In genomic region chr9:107593101-107593976, GRCm38 (mm10) we compare ENCODE assay signal across 10 mouse cellular contexts. TPM values are rescaled to one million over a fixed set of nuclear protein-coding genes. Genes with fewer than 3 reads are reported as not detected.
A peak's percentile ranks its signal among the peaks of the same experiment; 100 is the strongest.
DNase-seq lines count a peak whose midpoint lies in the region; ATAC-seq lines count a peak whose summit lies in the region.
"Had no signal": no experiment of that assay in that cellular context is flagged by ENCODE, and none has a peak within 500 bp of the region (broad histone marks: within the 10 kb centered on the region; RNA-seq: fewer than 3 reads in every experiment).

No protein-coding gene starts in this region.

- peaks cover 10% of the 10 kb centered on the region for H3K4me1 ChIP-seq in kidney, embryonic 15.5 days
- peaks cover 19% of the 10 kb centered on the region for H3K4me1 ChIP-seq in brown adipose tissue, adult 24 weeks (ENCODE audit: control insufficient read depth, insufficient read depth, insufficient read length, low read length)
- H3K4me1 ChIP-seq in heart, embryonic 16.5 days (ENCODE audit: control insufficient read depth, insufficient read depth, low read length): peaks cover 62% of the 10 kb centered on the region

- no peak overlapping the region for H3K9ac ChIP-seq in kidney, embryonic 15.5 days
- H3K9ac ChIP-seq in heart, embryonic 16.5 days (ENCODE audit: low read length): peak overlapping the region; percentile 50
- H3K9ac ChIP-seq: midbrain, embryonic 15.5 days had no signal

- WGBS in kidney, embryonic 15.5 days: 89% methylated on average over 11 of the region's 11 CpGs
- WGBS in heart, embryonic 16.5 days: 75% methylated on average over 11 of the region's 11 CpGs

- no peak for ATAC-seq in kidney, embryonic 15.5 days (replicated peaks; ENCODE audit: low FRiP score)
- 0 out of 2 replicates have a peak, but pooled peaks have one; percentile 24 for ATAC-seq in heart, embryonic 16.5 days (replicated peaks; ENCODE audit: extremely low read depth, insufficient read depth, low FRiP score)
- ATAC-seq: midbrain, embryonic 15.5 days had no signal

- DNase-seq in kidney, adult 8-10 months: peak; percentile 89
- peak; percentile 93 for DNase-seq in cerebellum, adult 9-10 months
- DNase-seq in thymus, postnatal 25 days: no peak
- no peak for DNase-seq in urinary bladder, postnatal 36 days (ENCODE audit: low spot score in 2 of 2)
- DNase-seq: right cerebral cortex, postnatal 25 days had no signal

- no peak overlapping the region for H3K4me3 ChIP-seq in kidney, embryonic 15.5 days (replicated peaks)
- no peak overlapping the region for H3K4me3 ChIP-seq in brown adipose tissue, adult 24 weeks (ENCODE audit: insufficient read depth, low read depth, low read length)
- H3K4me3 ChIP-seq in heart, embryonic 16.5 days (ENCODE audit: low read length): no peak overlapping the region
- H3K4me3 ChIP-seq: erythroblast, embryonic 14.5 days; midbrain, embryonic 15.5 days had no signal

- peaks cover 62% of the 10 kb centered on the region for H3K36me3 ChIP-seq in kidney, embryonic 15.5 days
- peaks cover 28% of the 10 kb centered on the region for H3K36me3 ChIP-seq in heart, embryonic 16.5 days (ENCODE audit: control insufficient read depth, insufficient read depth)

- H3K27me3 ChIP-seq in kidney, embryonic 15.5 days: no peaks in the 10 kb centered on the region
- H3K27me3 ChIP-seq in heart, embryonic 16.5 days (ENCODE audit: control insufficient read depth, insufficient read depth, low read length): no peaks in the 10 kb centered on the region
- H3K27me3 ChIP-seq: midbrain, embryonic 15.5 days had no signal

- no peak overlapping the region for H3K4me2 ChIP-seq in kidney, embryonic 15.5 days
- peak overlapping the region; percentile 9; the same call in 1 of the 2 replicates for H3K4me2 ChIP-seq in heart, embryonic 16.5 days (ENCODE audit: low read depth, low read length)
- H3K4me2 ChIP-seq: midbrain, embryonic 15.5 days had no signal

- no peaks in the 10 kb centered on the region for H3K9me3 ChIP-seq in kidney, embryonic 15.5 days (replicated peaks)
- H3K9me3 ChIP-seq in heart, embryonic 16.5 days (replicated peaks; ENCODE audit: control insufficient read depth, low read length): no peaks in the 10 kb centered on the region
- H3K9me3 ChIP-seq: midbrain, embryonic 15.5 days had no signal

- no peak overlapping the region for H3K27ac ChIP-seq in kidney, embryonic 15.5 days
- H3K27ac ChIP-seq in brown adipose tissue, adult 24 weeks (replicated peaks; ENCODE audit: low read depth, low read length): peak overlapping the region; percentile 26; the same call in 1 of the 2 replicates
- peak overlapping the region; percentile 87 for H3K27ac ChIP-seq in heart, embryonic 16.5 days (ENCODE audit: low read length)
- H3K27ac ChIP-seq: midbrain, embryonic 15.5 days had no signal

RNA-seq across cellular contexts. Expression of gene Ifrd2, which starts 5.9 kb away (rescaled TPM):
- polyA plus RNA-seq in kidney, embryonic 15.5 days (2015; fragmentation: Nextera tagmentation; extraction: Ambion mirVana): 47.8 and 55.8 TPM in 2 replicates
- 21.6 and 23.7 TPM in 2 replicates for polyA plus RNA-seq in brown adipose tissue, adult 24 weeks (2012; ENCODE audit: insufficient read depth, insufficient read length, missing spikeins)
- polyA plus RNA-seq in heart, embryonic 16.5 days (2015; fragmentation: Nextera tagmentation; extraction: Ambion mirVana): 45.7 and 46.5 TPM in 2 replicates

RNA-seq across cellular contexts. Expression of gene Hyal3, which starts 12.7 kb away (rescaled TPM):
- polyA plus RNA-seq in kidney, embryonic 15.5 days (2015; fragmentation: Nextera tagmentation; extraction: Ambion mirVana): 1.3 TPM in 2 replicates
- 0.63 TPM in 1 of 2 replicates, not detected in the other for polyA plus RNA-seq in brown adipose tissue, adult 24 weeks (2012; ENCODE audit: insufficient read depth, insufficient read length, missing spikeins)
- 0.54 and 0.69 TPM in 2 replicates for polyA plus RNA-seq in heart, embryonic 16.5 days (2015; fragmentation: Nextera tagmentation; extraction: Ambion mirVana)
- polyA plus RNA-seq: erythroblast, embryonic 14.5 days had no signal

RNA-seq across cellular contexts. Expression of gene Naa80, which starts 14.7 kb away (rescaled TPM):
- polyA plus RNA-seq in kidney, embryonic 15.5 days (2015; fragmentation: Nextera tagmentation; extraction: Ambion mirVana): 16.0 and 19.3 TPM in 2 replicates
- polyA plus RNA-seq in brown adipose tissue, adult 24 weeks (2012; ENCODE audit: insufficient read depth, insufficient read length, missing spikeins): 25.9 and 31.3 TPM in 2 replicates
- 15.1 and 19.2 TPM in 2 replicates for polyA plus RNA-seq in heart, embryonic 16.5 days (2015; fragmentation: Nextera tagmentation; extraction: Ambion mirVana)

RNA-seq across cellular contexts. Expression of gene Sema3b, which starts 15.7 kb away (rescaled TPM):
- 21.1 and 22.5 TPM in 2 replicates for polyA plus RNA-seq in kidney, embryonic 15.5 days (2015; fragmentation: Nextera tagmentation; extraction: Ambion mirVana)
- 3.3 and 3.8 TPM in 2 replicates for polyA plus RNA-seq in brown adipose tissue, adult 24 weeks (2012; ENCODE audit: insufficient read depth, insufficient read length, missing spikeins)
- polyA plus RNA-seq in heart, embryonic 16.5 days (2015; fragmentation: Nextera tagmentation; extraction: Ambion mirVana): 11.0 and 12.0 TPM in 2 replicates
- polyA plus RNA-seq: erythroblast, embryonic 14.5 days had no signal

RNA-seq across cellular contexts. Expression of gene Hyal1, which starts 16.6 kb away (rescaled TPM):
- polyA plus RNA-seq in kidney, embryonic 15.5 days (2015; fragmentation: Nextera tagmentation; extraction: Ambion mirVana): 8.6 and 10.5 TPM in 2 replicates
- polyA plus RNA-seq in brown adipose tissue, adult 24 weeks (2012; ENCODE audit: insufficient read depth, insufficient read length, missing spikeins): 25.2 and 46.4 TPM in 2 replicates
- 7.5 and 8.4 TPM in 2 replicates for polyA plus RNA-seq in heart, embryonic 16.5 days (2015; fragmentation: Nextera tagmentation; extraction: Ambion mirVana)

Comparison
In these comparisons a context has a peak if more than half of its experiments do, and no peak if none do; other contexts are left out.
1. DNase-seq: peak in kidney, adult 8-10 months (2 of 2) and cerebellum, adult 9-10 months (single experiment); none in thymus, postnatal 25 days (single experiment) and urinary bladder, postnatal 36 days (0 of 2).